Mouse (Mus musculus) liver, adult 2 months (tissue): ENCODE measurements at regions not wholly inside any gene's neighbourhood (a gene's known extent, or its start where the extent isn't known, plus 50 kb on each side); places are given as distances from the start of the nearest gene placed in this dataset.

Source experiments
- DNase-seq: peaks from one replicate; pipeline ENCODE4 v3.0.0-alpha.2; 2011; ENCODE audit warnings: low read depth, low spot score; ENCODE audit errors: extremely low read depth
- H3K27ac ChIP-seq: fragments of 200-500 bp; replicated peaks from 2 replicates; pipeline ENCODE4 v1.5.1; 2012; ENCODE audit warnings: low read depth, mild to moderate bottlenecking, control low read depth, inconsistent platforms, low read length; ENCODE audit not compliant: insufficient read depth
- H3K27me3 ChIP-seq: fragments of 200-500 bp; 2 replicates; pipeline ENCODE4 v1.6.1; 2012; ENCODE audit warnings: mild to moderate bottlenecking, moderate library complexity, low read length, inconsistent platforms; ENCODE audit not compliant: control insufficient read depth, insufficient read depth
- H3K36me3 ChIP-seq: fragments of 200-500 bp; 2 replicates; pipeline ENCODE4 v1.6.1; 2012; ENCODE audit warnings: low read length, inconsistent platforms; ENCODE audit not compliant: control insufficient read depth, insufficient read depth
- H3K4me1 ChIP-seq: fragments of 200-500 bp; 2 replicates; pipeline ENCODE4 v1.6.1; 2011; ENCODE audit warnings: low read length; ENCODE audit not compliant: control insufficient read depth, insufficient read depth
- H3K4me3 ChIP-seq: fragments of 200-500 bp; 2 replicates; pipeline ENCODE4 v1.5.1; 2011; ENCODE audit warnings: low read depth, mild to moderate bottlenecking, control low read depth, low read length, moderate library complexity; ENCODE audit not compliant: insufficient read depth
- H3K79me2 ChIP-seq: fragments of 200-500 bp; 2 replicates; pipeline ENCODE4 v1.6.1; 2012; ENCODE audit warnings: inconsistent platforms, mild to moderate bottlenecking, low read length, moderate library complexity; ENCODE audit not compliant: control insufficient read depth, insufficient read depth
- H3K9ac ChIP-seq: fragments of 200-500 bp; 2 replicates; pipeline ENCODE4 v1.6.1; 2012; ENCODE audit warnings: low read depth, mild to moderate bottlenecking, control low read depth, inconsistent platforms, low read length
- CTCF ChIP-seq: fragments of 200-500 bp; IDR thresholded peaks from 2 replicates; pipeline ENCODE4 v1.5.1; 2011; ENCODE audit warnings: low read depth, low read length, control low read depth
- POLR2A ChIP-seq: fragments of 200-500 bp; IDR thresholded peaks from 2 replicates; pipeline ENCODE4 v1.6.1; 2011; ENCODE audit warnings: low read length, control low read depth; ENCODE audit not compliant: insufficient read depth; ENCODE audit errors: extremely low read depth
- WGBS: fragments of 180-500 bp; shearing (Covaris S2); methylation state at CpG from one replicate; pipeline ENCODE4 v1.1.7; 2018; 5-methylcytosine and 5-hydroxymethylcytosine counted together

- WGBS = 90% methylated on average over 4 of the region's 4 CpGs
- Histone ChIP-seq H3K27me3 (no peaks in the 10 kb centered on the region), H3K27ac (no peak overlapping the region), H3K4me1 (no peaks in the 10 kb centered on the region), H3K9ac (no peak overlapping the region), H3K4me3 (no peak overlapping the region), H3K36me3 (no peaks in the 10 kb centered on the region), H3K79me2 (no peaks in the 10 kb centered on the region)
- DNase-seq = no peak
- TF ChIP-seq POLR2A (no peak), CTCF (no peak)
These were observed 73.6 kb upstream of the Pmepa1 start for GRCm38 (mm10) chr2:173349910-173350309.

- 94% methylated on average over 3 of the region's 3 CpGs for WGBS
- H3K27ac ChIP-seq = no peak overlapping the region
These were observed 74.1 kb upstream of the Pmepa1 start for GRCm38 (mm10) chr2:173350405-173350804.

GRCm38 (mm10) chr2:173350831-173351230 lies 74.5 kb upstream of the Pmepa1 start:
- 71% methylated on average over 3 of the region's 3 CpGs for WGBS

More at GRCm38 (mm10) chr2:173350405-173350804, 74.1 kb upstream of the Pmepa1 start:
- H3K9ac ChIP-seq = no peak overlapping the region
- no peaks in the 10 kb centered on the region for H3K27me3 ChIP-seq
- DNase-seq = no peak
- H3K36me3 ChIP-seq = no peaks in the 10 kb centered on the region
- no peaks in the 10 kb centered on the region for H3K4me1 ChIP-seq
- no peak overlapping the region for H3K4me3 ChIP-seq
- no peak for TF ChIP-seq POLR2A
- no peak for TF ChIP-seq CTCF
- no peaks in the 10 kb centered on the region for H3K79me2 ChIP-seq

GRCm38 (mm10) chr2:173351831-173352755 lies 75.8 kb upstream of the Pmepa1 start:
- Histone ChIP-seq H3K27ac (peak overlapping the region; percentile 49), H3K79me2 (no peaks in the 10 kb centered on the region), H3K9ac (no peak overlapping the region; the same call in 1 of the 2 replicates), H3K4me1 (no peaks in the 10 kb centered on the region), H3K4me3 (no peak overlapping the region), H3K36me3 (no peaks in the 10 kb centered on the region), H3K27me3 (no peaks in the 10 kb centered on the region)
- 63% methylated on average over 18 of the region's 18 CpGs for WGBS
- DNase-seq = peak; percentile 39
- TF ChIP-seq CTCF (no peak), POLR2A (no peak)

More at GRCm38 (mm10) chr2:173350831-173351230, 74.5 kb upstream of the Pmepa1 start:
- Histone ChIP-seq H3K4me1 (no peaks in the 10 kb centered on the region), H3K9ac (no peak overlapping the region), H3K27me3 (no peaks in the 10 kb centered on the region), H3K79me2 (no peaks in the 10 kb centered on the region), H3K27ac (no peak overlapping the region), H3K4me3 (no peak overlapping the region), H3K36me3 (no peaks in the 10 kb centered on the region)
- TF ChIP-seq CTCF (no peak), POLR2A (no peak)
- no peak for DNase-seq

- Histone ChIP-seq H3K4me3 (no peak overlapping the region), H3K27me3 (no peaks in the 10 kb centered on the region), H3K36me3 (no peaks in the 10 kb centered on the region), H3K79me2 (no peaks in the 10 kb centered on the region), H3K4me1 (no peaks in the 10 kb centered on the region), H3K27ac (peak overlapping the region; percentile 4; the same call in 1 of the 2 replicates), H3K9ac (no peak overlapping the region)
- no peak for TF ChIP-seq CTCF
- WGBS = 46% methylated on average over 3 of the region's 3 CpGs
- DNase-seq = no peak
These were observed 76.4 kb upstream of the Pmepa1 start for GRCm38 (mm10) chr2:173352756-173353139.
